Mouse (Mus musculus): Measurements from ENCODE around the gene Adam12. TPM values are rescaled to one million over a fixed set of nuclear protein-coding genes. Genes with fewer than 3 reads are reported as not detected.

Gene Adam12
- polyA plus RNA-seq, 2 experiments from 2014 or later: 1.2 to 2.2 TPM

GRCm38 (mm10) chr7:134224741-134225612 lies 7.0 kb downstream of the Adam12 start:
- ATAC-seq: no peak

GRCm38 (mm10) chr7:134224421-134224740 lies 7.6 kb downstream of the Adam12 start:
- no peak for ATAC-seq

- no peak for ATAC-seq
These were observed 8.3 kb downstream of the Adam12 start for GRCm38 (mm10) chr7:134223444-134224161.

GRCm38 (mm10) chr7:134207956-134208355 lies 24.0 kb downstream of the Adam12 start:
- no peak for ATAC-seq

GRCm38 (mm10) chr7:134193089-134193488 lies 38.9 kb downstream of the Adam12 start:
- ATAC-seq: no peak

- ATAC-seq: no peak
These were observed 41.8 kb downstream of the Adam12 start for GRCm38 (mm10) chr7:134190101-134190500.

- no peak for ATAC-seq
These were observed 43.4 kb downstream of the Adam12 start for GRCm38 (mm10) chr7:134188565-134188964.

- no peak for ATAC-seq
These were observed 44.0 kb downstream of the Adam12 start for GRCm38 (mm10) chr7:134187946-134188345.

- ATAC-seq: no peak
These were observed 45.4 kb downstream of the Adam12 start for GRCm38 (mm10) chr7:134186497-134186896.

GRCm38 (mm10) chr7:134185751-134186150 lies 46.2 kb downstream of the Adam12 start:
- no peak for ATAC-seq

GRCm38 (mm10) chr7:134181717-134182116 lies 50.2 kb downstream of the Adam12 start:
- ATAC-seq: no peak

- no peak for ATAC-seq
These were observed 50.9 kb downstream of the Adam12 start for GRCm38 (mm10) chr7:134181056-134181455.

GRCm38 (mm10) chr7:134177051-134177450 lies 54.9 kb downstream of the Adam12 start:
- no peak for ATAC-seq

GRCm38 (mm10) chr7:134175201-134175600 lies 56.7 kb downstream of the Adam12 start:
- no peak for ATAC-seq

- ATAC-seq: no peak
These were observed 58.4 kb downstream of the Adam12 start for GRCm38 (mm10) chr7:134173442-134174090.

GRCm38 (mm10) chr7:134170180-134170910 lies 61.6 kb downstream of the Adam12 start:
- ATAC-seq: no peak

GRCm38 (mm10) chr7:134169780-134170179 lies 62.2 kb downstream of the Adam12 start:
- ATAC-seq: no peak

- ATAC-seq: no peak
These were observed 64.4 kb downstream of the Adam12 start for GRCm38 (mm10) chr7:134167586-134167985.

GRCm38 (mm10) chr7:134163751-134164150 lies 68.2 kb downstream of the Adam12 start:
- ATAC-seq: no peak

- ATAC-seq: no peak
These were observed 69.1 kb downstream of the Adam12 start for GRCm38 (mm10) chr7:134162886-134163285.

- no peak for ATAC-seq
These were observed 72.3 kb downstream of the Adam12 start for GRCm38 (mm10) chr7:134159608-134160007.

- no peak for ATAC-seq
These were observed 80.6 kb downstream of the Adam12 start for GRCm38 (mm10) chr7:134151330-134151729.

- ATAC-seq: no peak
These were observed 81.6 kb downstream of the Adam12 start for GRCm38 (mm10) chr7:134150305-134150704.
